In the genomic region with DNA sequence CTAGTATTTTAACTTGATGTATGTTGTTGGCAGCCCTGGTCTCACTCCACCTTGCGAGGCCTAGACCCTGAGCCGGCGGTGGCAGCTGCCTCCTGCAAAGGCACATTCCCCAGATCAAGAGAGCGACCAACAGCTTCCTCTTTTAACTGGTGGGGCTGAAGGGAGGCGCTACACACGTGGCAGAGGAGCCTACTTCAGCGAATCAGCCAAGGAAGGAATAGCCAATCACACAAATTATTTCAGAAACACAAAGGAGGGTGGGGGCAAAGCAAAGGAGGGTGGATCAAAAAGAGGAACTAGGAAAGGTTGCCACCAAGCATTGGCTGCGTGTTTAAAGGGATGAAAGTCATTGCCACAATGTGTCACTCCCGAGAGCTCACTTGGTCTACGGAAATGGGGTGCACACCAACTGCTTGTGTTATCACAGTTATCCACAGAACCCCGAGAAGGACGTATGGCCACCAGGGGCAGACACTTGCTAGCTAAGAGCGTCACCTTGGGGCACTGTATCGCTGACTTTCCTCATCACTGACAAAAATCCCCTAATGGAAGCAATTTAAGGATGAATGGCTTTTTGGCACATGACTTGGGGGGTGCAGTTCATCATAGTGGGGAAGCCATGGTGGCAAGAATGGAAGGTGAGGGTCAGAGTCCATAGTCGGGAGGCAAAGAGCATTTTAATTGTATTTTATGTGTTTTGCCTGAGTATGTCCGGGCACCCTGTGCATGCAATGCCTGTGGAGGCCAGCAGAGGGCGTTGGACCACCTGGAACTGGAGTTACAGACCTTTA, we compare ENCODE assay signal across 9 mouse cellular contexts. TPM values are rescaled to one million over a fixed set of nuclear protein-coding genes. Genes with fewer than 3 reads are reported as not detected.
DNase-seq lines count a peak whose midpoint lies in the region; ATAC-seq and TF ChIP-seq lines count a peak whose summit lies in the region.
"Had no signal": no experiment of that assay in that cellular context is flagged by ENCODE, and none has a peak within 500 bp of the region (broad histone marks: within the 10 kb centered on the region; RNA-seq: fewer than 3 reads in every experiment).

No protein-coding gene starts in this region.

- H3K27me3 ChIP-seq in forebrain, postnatal 0 days (ENCODE audit: insufficient read depth, low read length), result no peaks in the 10 kb centered on the region
- H3K27me3 ChIP-seq in forebrain, embryonic 14.5 days (replicated peaks; ENCODE audit: control insufficient read depth, insufficient read depth, low read length), result no peaks in the 10 kb centered on the region
- H3K27me3 ChIP-seq in liver, postnatal 0 days (ENCODE audit: insufficient read depth, low read length), result no peaks in the 10 kb centered on the region
- H3K27me3 ChIP-seq in neural tube, embryonic 15.5 days (replicated peaks), result no peaks in the 10 kb centered on the region
- no peaks in the 10 kb centered on the region for H3K27me3 ChIP-seq in midbrain, embryonic 14.5 days (ENCODE audit: control insufficient read depth, insufficient read depth, low read length)

- H3K4me3 ChIP-seq in forebrain, postnatal 0 days (ENCODE audit: low read depth, low read length), result no peak overlapping the region
- H3K4me3 ChIP-seq in forebrain, embryonic 14.5 days (ENCODE audit: low read depth, low read length), result no peak overlapping the region
- no peak overlapping the region for H3K4me3 ChIP-seq in liver, postnatal 0 days (ENCODE audit: low read depth, low read length)
- H3K4me3 ChIP-seq in neural tube, embryonic 15.5 days (replicated peaks), result no peak overlapping the region
- H3K4me3 ChIP-seq in midbrain, embryonic 14.5 days (replicated peaks; ENCODE audit: low read depth, low read length), result no peak overlapping the region

- H3K36me3 ChIP-seq in forebrain, postnatal 0 days (ENCODE audit: insufficient read depth), result peaks cover 3% of the 10 kb centered on the region; the same call in 1 of the 2 replicates
- no peaks in the 10 kb centered on the region for H3K36me3 ChIP-seq in forebrain, embryonic 14.5 days (ENCODE audit: control insufficient read depth, insufficient read depth, low read length)
- H3K36me3 ChIP-seq in liver, postnatal 0 days (replicated peaks; ENCODE audit: insufficient read depth, low read length), result peaks cover 3% of the 10 kb centered on the region; the same call in 1 of the 2 replicates
- no peaks in the 10 kb centered on the region for H3K36me3 ChIP-seq in neural tube, embryonic 15.5 days
- H3K36me3 ChIP-seq in midbrain, embryonic 14.5 days (ENCODE audit: control insufficient read depth, insufficient read depth, low read length), result no peaks in the 10 kb centered on the region

- TF ChIP-seq CTCF in forebrain, postnatal 0 days (IDR thresholded peaks at IDR 0.05; ENCODE audit: low read depth), result peak; percentile 26; the same call in 1 of the 2 replicates
- TF ChIP-seq CTCF in liver, postnatal 0 days (IDR thresholded peaks at IDR 0.05; ENCODE audit: low read depth), result peak; percentile 55

- TF ChIP-seq EP300 in liver, postnatal 0 days (IDR thresholded peaks at IDR 0.05; ENCODE audit: low read depth), result no peak

- H3K27ac ChIP-seq in forebrain, postnatal 0 days (ENCODE audit: low read depth, low read length), result no peak overlapping the region
- no peak overlapping the region for H3K27ac ChIP-seq in forebrain, embryonic 14.5 days (ENCODE audit: low read depth, low read length)
- 0 out of 2 replicates have a peak overlapping the region, but pooled peaks have one; percentile 0 for H3K27ac ChIP-seq in liver, postnatal 0 days (ENCODE audit: low read depth)
- no peak overlapping the region for H3K27ac ChIP-seq in neural tube, embryonic 15.5 days (replicated peaks)
- no peak overlapping the region for H3K27ac ChIP-seq in midbrain, embryonic 14.5 days (replicated peaks; ENCODE audit: low read depth, low read length)

- H3K9ac ChIP-seq in forebrain, postnatal 0 days, result no peak overlapping the region
- H3K9ac ChIP-seq in forebrain, embryonic 14.5 days (ENCODE audit: low read length), result no peak overlapping the region
- H3K9ac ChIP-seq in liver, postnatal 0 days (replicated peaks), result no peak overlapping the region
- H3K9ac ChIP-seq in neural tube, embryonic 15.5 days (replicated peaks), result no peak overlapping the region
- no peak overlapping the region for H3K9ac ChIP-seq in midbrain, embryonic 14.5 days (replicated peaks; ENCODE audit: low read length)

- H3K9me3 ChIP-seq in forebrain, postnatal 0 days (ENCODE audit: low read length), result no peaks in the 10 kb centered on the region
- H3K9me3 ChIP-seq in forebrain, embryonic 14.5 days (replicated peaks; ENCODE audit: control insufficient read depth, low read length), result no peaks in the 10 kb centered on the region
- H3K9me3 ChIP-seq in liver, postnatal 0 days (ENCODE audit: low read length), result peaks cover 3% of the 10 kb centered on the region; the same call in 1 of the 2 replicates
- no peaks in the 10 kb centered on the region for H3K9me3 ChIP-seq in neural tube, embryonic 15.5 days (replicated peaks)
- H3K9me3 ChIP-seq in midbrain, embryonic 14.5 days (ENCODE audit: control insufficient read depth, low read length), result no peaks in the 10 kb centered on the region; the same call in 1 of the 2 replicates

- WGBS in forebrain, postnatal 0 days, result 90% methylated on average over 17 of the region's 17 CpGs
- WGBS in forebrain, embryonic 14.5 days, result 90% methylated on average over 17 of the region's 17 CpGs
- WGBS in liver, postnatal 0 days (ENCODE audit: insufficient replicate concordance), result 43% methylated on average over 17 of the region's 17 CpGs
- WGBS in neural tube, embryonic 15.5 days, result 86% methylated on average over 17 of the region's 17 CpGs
- WGBS in midbrain, embryonic 14.5 days, result 89% methylated on average over 17 of the region's 17 CpGs

- H3K4me1 ChIP-seq in forebrain, postnatal 0 days (ENCODE audit: insufficient read depth), result no peaks in the 10 kb centered on the region
- peaks cover 9% of the 10 kb centered on the region for H3K4me1 ChIP-seq in forebrain, embryonic 14.5 days (ENCODE audit: control insufficient read depth, insufficient read depth, low read length)
- H3K4me1 ChIP-seq in liver, postnatal 0 days (ENCODE audit: insufficient read depth), result 0 out of 2 replicates have a peak, but pooled peaks cover 2% of the 10 kb centered on the region
- H3K4me1 ChIP-seq in neural tube, embryonic 15.5 days, result no peaks in the 10 kb centered on the region
- H3K4me1 ChIP-seq in midbrain, embryonic 14.5 days (ENCODE audit: control insufficient read depth, insufficient read depth, low read length), result no peaks in the 10 kb centered on the region

- ATAC-seq in forebrain, postnatal 0 days, result no peak
- no peak for ATAC-seq in forebrain, embryonic 14.5 days
- peak; percentile 80 for ATAC-seq in liver, postnatal 0 days
- ATAC-seq in neural tube, embryonic 15.5 days (ENCODE audit: low FRiP score), result no peak
- ATAC-seq in midbrain, embryonic 14.5 days (ENCODE audit: low FRiP score, low TSS enrichment), result no peak

- no peak overlapping the region for H3K4me2 ChIP-seq in forebrain, postnatal 0 days (ENCODE audit: low read depth)
- no peak overlapping the region for H3K4me2 ChIP-seq in forebrain, embryonic 14.5 days (ENCODE audit: low read length)
- H3K4me2 ChIP-seq in liver, postnatal 0 days (ENCODE audit: low read depth, low read length), result no peak overlapping the region
- no peak overlapping the region for H3K4me2 ChIP-seq in neural tube, embryonic 15.5 days
- H3K4me2 ChIP-seq in midbrain, embryonic 14.5 days (ENCODE audit: low read length), result no peak overlapping the region

- no peak for DNase-seq in forebrain, postnatal 0 days
- DNase-seq in forebrain, embryonic 14.5 days (ENCODE audit: low spot score), result no peak
- DNase-seq in T-cell, adult 2 months (ENCODE audit: low spot score), result peak; percentile 54
- peak; percentile 53 for DNase-seq in liver, postnatal 0 days
- DNase-seq in spleen, postnatal 10 days (ENCODE audit: low spot score in 2 of 2), result peak; percentile 30 to 65
- no peak for DNase-seq in Muller cell, postnatal 12 days (ENCODE audit: inconsistent ontology term)
- DNase-seq in midbrain, embryonic 14.5 days, result no peak
- DNase-seq: cerebellum, postnatal 25 days had no signal

RNA-seq across cellular contexts. Expression of gene Slc7a1, which starts 20.1 kb away (rescaled TPM):
- 31.9 and 52.2 TPM in 2 replicates for total RNA-seq in forebrain, postnatal 0 days (2014; rRNA removed)
- 28.0 and 44.0 TPM in 2 replicates for polyA plus RNA-seq in forebrain, postnatal 0 days (2015; fragmentation: Nextera tagmentation; extraction: Ambion mirVana)
- 30.0 and 44.2 TPM in 2 replicates for polyA plus RNA-seq in forebrain, embryonic 14.5 days (2014; fragmentation: Nextera tagmentation; extraction: Ambion mirVana)
- polyA plus RNA-seq in liver, postnatal 0 days (2015; fragmentation: Nextera tagmentation; extraction: Ambion mirVana), result 6.4 and 6.5 TPM in 2 replicates
- polyA plus RNA-seq in neural tube, embryonic 15.5 days (2015; fragmentation: Nextera tagmentation; extraction: Ambion mirVana), result 40.0 and 43.3 TPM in 2 replicates
- polyA plus RNA-seq in midbrain, embryonic 14.5 days (2014; fragmentation: Nextera tagmentation; extraction: Ambion mirVana), result 38.8 and 46.8 TPM in 2 replicates

Comparison
In these comparisons a context has a peak if more than half of its experiments do, and no peak if none do; other contexts are left out.
1. DNase-seq: peak in T-cell, adult 2 months (single experiment), liver, postnatal 0 days (single experiment) and spleen, postnatal 10 days (2 of 2); none in forebrain, postnatal 0 days (single experiment), forebrain, embryonic 14.5 days (single experiment), Muller cell, postnatal 12 days (single experiment) and midbrain, embryonic 14.5 days (single experiment).